In genomic region chr7:70408814-70409213, GRCm38 (mm10) we compare ENCODE assay signal across 24 mouse cellular contexts. TPM values are rescaled to one million over a fixed set of nuclear protein-coding genes. Genes with fewer than 3 reads are reported as not detected.
DNase-seq lines count a peak whose midpoint lies in the region; TF ChIP-seq lines count a peak whose summit lies in the region.
"Had no signal": no experiment of that assay in that cellular context is flagged by ENCODE, and none has a peak within 500 bp of the region (broad histone marks: within the 10 kb centered on the region; RNA-seq: fewer than 3 reads in every experiment).

No protein-coding gene starts in this region.

- no peak overlapping the region for H3K4me3 ChIP-seq in gastrocnemius, adult 2 months
- H3K4me3 ChIP-seq in heart, adult 2 months: no peak overlapping the region
- H3K4me3 ChIP-seq: embryonic facial prominence, embryonic 10.5 days; embryonic facial prominence, embryonic 12.5 days; forebrain, embryonic 13.5 days; forebrain, embryonic 15.5 days had no signal

- WGBS in heart, adult 2 months: 39% methylated on average over 3 of the region's 3 CpGs

- H3K27ac ChIP-seq in gastrocnemius, adult 2 months: peak overlapping the region; percentile 83; the same call in 1 of the 2 replicates
- H3K27ac ChIP-seq in heart, adult 2 months: peak overlapping the region; percentile 79
- H3K27ac ChIP-seq: embryonic facial prominence, embryonic 10.5 days; embryonic facial prominence, embryonic 12.5 days; forebrain, embryonic 13.5 days; forebrain, embryonic 15.5 days had no signal

- H3K27me3 ChIP-seq in heart, adult 2 months (ENCODE audit: control insufficient read depth, insufficient read depth, low read length): no peaks in the 10 kb centered on the region
- H3K27me3 ChIP-seq: CH12.LX; forebrain, embryonic 13.5 days; forebrain, embryonic 15.5 days had no signal

- TF ChIP-seq POLR2A in heart, adult 2 months (IDR thresholded peaks at IDR 0.05; ENCODE audit: insufficient read depth, low read depth, low read length): no peak

- H3K79me2 ChIP-seq in heart, adult 2 months (replicated peaks; ENCODE audit: control insufficient read depth, insufficient read depth, low read length): no peaks in the 10 kb centered on the region

- no peak for TF ChIP-seq CTCF in gastrocnemius, adult 2 months (IDR thresholded peaks at IDR 0.05)
- TF ChIP-seq CTCF in heart, adult 2 months (IDR thresholded peaks at IDR 0.05): no peak

- H3K4me1 ChIP-seq in heart, adult 2 months (ENCODE audit: control insufficient read depth, insufficient read depth, low read length): peaks cover 6% of the 10 kb centered on the region; the same call in 1 of the 2 replicates
- H3K4me1 ChIP-seq: embryonic facial prominence, embryonic 12.5 days; forebrain, embryonic 13.5 days; forebrain, embryonic 15.5 days had no signal

- H3K9ac ChIP-seq in heart, adult 2 months (ENCODE audit: low read depth, low read length): no peak overlapping the region
- H3K9ac ChIP-seq: embryonic facial prominence, embryonic 12.5 days; forebrain, embryonic 13.5 days; forebrain, embryonic 15.5 days; forebrain, postnatal 0 days had no signal

- TF ChIP-seq EP300 in heart, adult 2 months (IDR thresholded peaks at IDR 0.05; ENCODE audit: insufficient read depth, low read depth, low read length): no peak

- peaks cover 4% of the 10 kb centered on the region; the same call in 1 of the 2 replicates for H3K36me3 ChIP-seq in heart, adult 2 months (ENCODE audit: control insufficient read depth, insufficient read depth, low read length)
- H3K36me3 ChIP-seq: embryonic facial prominence, embryonic 12.5 days; forebrain, embryonic 15.5 days had no signal

- no peak for DNase-seq in gastrocnemius, adult 2 months
- DNase-seq in gastrocnemius, postnatal 14 days: no peak
- DNase-seq in heart, adult 2 months: no peak
- DNase-seq in heart, postnatal 10 days: no peak
- peak; percentile 16 for DNase-seq in ES-CJ7 (ENCODE audit: low read depth, low spot score)
- DNase-seq in ZHBTc4 (ENCODE audit: low read depth, low spot score): peak; percentile 60
- DNase-seq in adrenal gland, postnatal 4 days (ENCODE audit: low spot score in 2 of 2): no peak
- no peak for DNase-seq in adrenal gland, adult 2 months
- DNase-seq: adrenal gland, adult 8-10 months; adrenal gland, postnatal 14 days; B cell, adult 2 months; cerebellum, adult 11-12 months; cerebellum, adult 2 months; cerebellum, adult 9-10 months; cerebellum, postnatal 10 days; cerebellum, postnatal 25 days; forebrain, postnatal 0 days had no signal

- intact Hi-C loops in gastrocnemius, adult 2 months (cut with DNase I): no loop called here
- intact Hi-C loops in gastrocnemius, postnatal 14 days (cut with DNase I; ENCODE audit: low total_unique reads): no loop called here
- intact Hi-C loops in heart, adult 2 months (cut with DNase I): no loop called here
- intact Hi-C loops in heart, postnatal 10 days (cut with DNase I): no loop called here

RNA-seq across cellular contexts. Expression of gene Nr2f2, which starts 42.3 kb away (rescaled TPM):
- total RNA-seq in gastrocnemius, adult 2 months (2021): 10 to 100 TPM; 15.8 to 16.2 TPM
- total RNA-seq in gastrocnemius, postnatal 14 days (2021): 10 to 100 TPM; 22.2 to 30.2 TPM
- total RNA-seq in heart, adult 2 months (2021): 10 to 100 TPM; 16.4 to 18.8 TPM
- 22.9 and 39.3 TPM in 2 replicates for polyA plus RNA-seq in heart, adult 2 months (2012; rRNA removed)
- total RNA-seq in heart, postnatal 10 days (2021): 10 to 100 TPM; 25.2 to 30.0 TPM
- total RNA-seq in adrenal gland, postnatal 4 days (2021): 100 to 1,000 TPM; 143 to 160 TPM
- 100 to 1,000 TPM; 109 to 132 TPM for total RNA-seq in adrenal gland, adult 2 months (2021)
- polyA plus RNA-seq in adrenal gland, adult 2 months (2012; rRNA removed): 401 and 472 TPM in 2 replicates
- total RNA-seq: CH12.LX, MEL had no signal
- polyA plus RNA-seq: CD4-positive, CD25-positive, alpha-beta regulatory T cell, adult 4 months had no signal

Comparison
In these comparisons a context has a peak if more than half of its experiments do, and no peak if none do; other contexts are left out.
1. DNase-seq: peak in ES-CJ7 (single experiment) and ZHBTc4 (single experiment); none in gastrocnemius, adult 2 months (single experiment), gastrocnemius, postnatal 14 days (single experiment), heart, adult 2 months (0 of 2), heart, postnatal 10 days (0 of 2), adrenal gland, postnatal 4 days (0 of 2) and adrenal gland, adult 2 months (single experiment).